Comparison of ENCODE assay signal across 12 mouse cellular contexts in the genomic region with DNA sequence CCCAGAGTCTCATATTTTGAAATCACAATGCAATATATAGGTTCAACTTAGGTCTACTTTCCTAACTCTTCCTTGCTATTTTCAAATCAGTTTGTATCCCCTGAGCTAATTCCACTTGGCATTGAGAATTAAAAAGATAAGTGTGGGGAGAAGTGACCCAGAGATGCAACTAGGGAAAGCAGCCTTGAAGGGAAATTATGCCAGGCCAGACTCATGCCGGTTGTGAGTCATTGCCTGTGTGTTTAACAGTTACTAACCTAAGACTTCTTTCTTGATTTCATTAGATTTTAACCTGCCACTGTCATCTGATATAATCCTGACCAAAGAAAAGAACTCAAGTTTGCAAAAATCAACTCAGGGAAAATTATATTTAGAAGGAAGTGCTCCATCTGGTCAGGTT.
"Had no signal": no experiment of that assay in that cellular context is flagged by ENCODE, and none has a peak within 500 bp of the region (broad histone marks: within the 10 kb centered on the region; RNA-seq: fewer than 3 reads in every experiment).

No protein-coding gene starts in this region.

- DNase-seq: kidney, postnatal 10 days; kidney, postnatal 36 days; layer of hippocampus, postnatal 36 days; liver, embryonic 13.5 days; lung, adult 2 months; lung, postnatal 14 days; lung, postnatal 4 days; midbrain, embryonic 14.5 days; right cerebral cortex, adult 18-20 months; right cerebral cortex, postnatal 25 days; spleen, adult 18-20 months; thymus, postnatal 25 days had no signal
